ENCODE assay signal across 20 mouse cellular contexts in genomic region chr3:142114190-142114589, GRCm38 (mm10). TPM values are rescaled to one million over a fixed set of nuclear protein-coding genes. Genes with fewer than 3 reads are reported as not detected.
"Had no signal": no experiment of that assay in that cellular context is flagged by ENCODE, and none has a peak within 500 bp of the region (broad histone marks: within the 10 kb centered on the region; RNA-seq: fewer than 3 reads in every experiment).

No protein-coding gene starts in this region.

- H3K9ac ChIP-seq: limb, embryonic 12.5 days; liver, embryonic 12.5 days; liver, embryonic 15.5 days; lung, embryonic 15.5 days; midbrain, embryonic 13.5 days; neural tube, embryonic 13.5 days had no signal

- H3K4me2 ChIP-seq: limb, embryonic 12.5 days; liver, embryonic 12.5 days; liver, embryonic 15.5 days; lung, embryonic 15.5 days; midbrain, embryonic 13.5 days; neural tube, embryonic 13.5 days had no signal

- H3K27ac ChIP-seq: left cerebral cortex, adult 2 months; limb, embryonic 12.5 days; liver, embryonic 12.5 days; liver, embryonic 15.5 days; lung, embryonic 15.5 days; midbrain, embryonic 10.5 days; midbrain, embryonic 13.5 days; neural tube, embryonic 13.5 days had no signal

- H3K36me3 ChIP-seq: limb, embryonic 12.5 days; liver, embryonic 12.5 days; liver, embryonic 15.5 days; lung, embryonic 15.5 days; midbrain, embryonic 10.5 days; midbrain, embryonic 13.5 days; neural tube, embryonic 13.5 days had no signal

- H3K4me3 ChIP-seq: left cerebral cortex, adult 2 months; limb, embryonic 12.5 days; liver, embryonic 12.5 days; liver, embryonic 15.5 days; lung, embryonic 15.5 days; megakaryocyte, embryonic 14.5 days; midbrain, embryonic 10.5 days; midbrain, embryonic 13.5 days; myocyte; neural tube, embryonic 13.5 days had no signal

- H3K4me1 ChIP-seq: liver, embryonic 12.5 days; liver, embryonic 15.5 days; lung, embryonic 15.5 days; megakaryocyte, embryonic 14.5 days; midbrain, embryonic 13.5 days had no signal

- ATAC-seq: liver, embryonic 12.5 days; midbrain, embryonic 13.5 days; midbrain, embryonic 16.5 days had no signal

- DNase-seq: layer of hippocampus, postnatal 36 days; liver; lung, adult 18-20 months; lung, postnatal 10 days; lung, postnatal 36 days; retina, postnatal 1 day; thymus, adult 18-20 months; thymus, postnatal 36 days had no signal

- H3K27me3 ChIP-seq: liver, embryonic 12.5 days; liver, embryonic 15.5 days; lung, embryonic 15.5 days; megakaryocyte, embryonic 14.5 days; midbrain, embryonic 13.5 days; neural tube, embryonic 13.5 days had no signal

- H3K9me3 ChIP-seq: limb, embryonic 12.5 days; liver, embryonic 12.5 days; liver, embryonic 15.5 days; lung, embryonic 15.5 days; midbrain, embryonic 10.5 days; midbrain, embryonic 13.5 days; neural tube, embryonic 13.5 days had no signal

RNA-seq across cellular contexts. Expression of gene Bmpr1b, which starts 55.0 kb away (rescaled TPM):
- polyA plus RNA-seq: small intestine, adult 2 months had no signal
